Mouse (Mus musculus) T-helper 17 cell (primary cell): ENCODE measurements around the gene Perp.

Source experiments
- in situ Hi-C, 2 experiments: fragments of 300-600 bp; cut with MboI, MseI; formaldehyde crosslinking; loops; 1 replicate in 1 of 2; 2 replicates in 1 of 2; pipeline ENCODE4 v1.15.1; 2025; ENCODE audit warnings: high pct_unique_total_duplicates in 2 of 2

Gene Perp

DNA sequence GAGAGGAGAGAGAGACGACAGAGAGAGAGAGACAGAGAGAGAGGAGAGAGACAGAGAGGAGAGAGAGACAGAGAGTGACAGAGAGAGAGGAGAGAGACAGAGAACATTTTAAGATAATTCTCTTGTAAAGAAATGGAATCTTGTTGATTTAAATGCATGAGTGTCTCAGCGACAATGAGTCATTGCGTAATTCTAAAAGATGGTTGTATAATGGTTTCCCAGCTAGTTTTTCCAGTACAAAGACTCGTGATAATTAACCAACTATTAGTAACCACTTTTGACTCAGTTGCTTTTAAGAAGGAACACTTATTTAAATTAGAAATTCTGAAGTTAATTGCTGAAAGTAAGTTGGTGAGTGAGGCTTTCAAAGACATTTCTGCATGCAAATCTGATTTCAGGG, 16.6 kb downstream of the Perp start:
- in situ Hi-C loops = no loop called here

DNA sequence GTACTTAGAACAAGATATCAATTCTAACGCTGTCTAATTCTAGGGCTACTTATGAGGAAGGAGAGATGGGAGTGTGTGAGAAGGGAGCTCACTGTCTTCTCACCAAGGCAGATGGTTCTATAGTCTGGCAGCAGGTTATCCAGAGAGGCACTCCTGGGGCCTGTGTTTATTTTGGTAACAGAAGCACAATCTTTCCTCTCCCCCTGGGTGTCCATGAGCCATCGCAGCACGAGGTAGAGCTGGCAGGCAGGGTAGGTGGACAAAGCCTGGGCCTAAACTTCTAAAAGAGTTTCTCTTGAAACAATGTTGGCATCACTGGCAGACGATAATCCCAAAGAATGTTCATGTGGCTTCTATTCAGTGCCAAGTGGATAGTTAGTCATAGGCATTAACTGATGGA, 18.5 kb downstream of the Perp start:
- in situ Hi-C loops = no loop called here

GRCm38 (mm10) chr10:18864753-18865152, 19.9 kb downstream of the Perp start:
- in situ Hi-C loops = no loop called here

GRCm38 (mm10) chr10:18870990-18871389, 26.2 kb downstream of the Perp start:
- in situ Hi-C loops = no loop called here

GRCm38 (mm10) chr10:18876211-18876610, 31.4 kb downstream of the Perp start:
- in situ Hi-C loops = no loop called here

DNA sequence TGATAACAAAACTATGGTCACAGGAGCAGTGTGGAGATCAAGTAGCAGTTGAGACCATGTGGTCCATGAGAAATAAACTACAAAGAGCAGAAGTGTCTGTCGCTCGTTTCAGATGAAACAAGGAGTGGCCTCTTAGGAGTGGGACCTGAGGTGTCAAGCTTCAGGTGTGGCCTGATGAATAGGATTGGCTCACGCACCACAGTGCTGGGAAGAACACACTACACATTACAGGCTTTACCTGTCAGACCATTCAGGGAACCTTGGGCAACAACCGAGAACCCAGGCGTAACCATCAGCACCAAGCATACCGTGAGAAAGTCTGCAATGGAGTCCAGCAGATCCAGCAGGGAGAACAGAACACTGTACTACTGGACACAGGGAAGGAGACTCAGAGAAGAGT, 33.3 kb downstream of the Perp start:
- in situ Hi-C loops = no loop called here

DNA sequence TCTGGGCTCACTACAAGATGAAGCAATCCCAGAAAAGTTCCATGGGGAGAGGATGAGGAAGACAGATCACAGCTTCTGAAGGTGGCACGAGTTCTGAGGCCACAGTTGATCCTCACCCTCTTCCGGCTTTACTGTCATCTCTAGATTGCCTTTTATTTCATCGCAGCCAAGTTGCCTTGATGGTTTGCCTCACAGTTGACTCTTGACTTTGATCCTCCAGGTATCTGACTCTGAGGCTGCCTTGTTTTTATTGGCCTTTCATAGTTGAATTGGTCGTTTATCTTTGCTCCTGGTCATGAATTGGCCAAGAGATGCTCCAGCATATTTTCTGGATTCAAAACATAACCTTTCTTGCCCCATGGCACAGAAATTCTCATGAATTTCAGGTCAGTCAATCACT, 34.3 kb downstream of the Perp start:
- in situ Hi-C loops = no loop called here

- in situ Hi-C loops = no loop called here
Measured at GRCm38 (mm10) chr10:18879690-18880089, 34.9 kb downstream of the Perp start.

DNA sequence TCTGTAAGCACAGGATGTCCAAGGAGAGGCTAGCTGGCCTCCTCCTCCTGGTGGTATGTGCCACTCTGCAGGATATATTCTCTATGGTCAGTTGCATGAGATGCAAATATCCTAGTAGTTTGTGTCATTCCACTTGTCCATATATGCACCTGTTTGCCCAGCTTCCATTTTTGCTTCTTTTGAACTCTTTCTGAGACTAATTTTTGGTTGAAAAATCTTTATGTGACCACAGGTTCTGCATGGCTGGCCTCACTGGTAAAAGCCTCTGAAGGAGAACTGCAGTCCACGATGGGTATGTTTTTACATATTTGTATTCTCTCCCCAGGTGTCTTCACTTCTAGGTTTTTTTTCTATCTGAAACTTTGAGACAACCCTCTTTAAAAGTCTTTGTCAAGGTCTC, 37.4 kb downstream of the Perp start:
- in situ Hi-C loops = no loop called here

DNA sequence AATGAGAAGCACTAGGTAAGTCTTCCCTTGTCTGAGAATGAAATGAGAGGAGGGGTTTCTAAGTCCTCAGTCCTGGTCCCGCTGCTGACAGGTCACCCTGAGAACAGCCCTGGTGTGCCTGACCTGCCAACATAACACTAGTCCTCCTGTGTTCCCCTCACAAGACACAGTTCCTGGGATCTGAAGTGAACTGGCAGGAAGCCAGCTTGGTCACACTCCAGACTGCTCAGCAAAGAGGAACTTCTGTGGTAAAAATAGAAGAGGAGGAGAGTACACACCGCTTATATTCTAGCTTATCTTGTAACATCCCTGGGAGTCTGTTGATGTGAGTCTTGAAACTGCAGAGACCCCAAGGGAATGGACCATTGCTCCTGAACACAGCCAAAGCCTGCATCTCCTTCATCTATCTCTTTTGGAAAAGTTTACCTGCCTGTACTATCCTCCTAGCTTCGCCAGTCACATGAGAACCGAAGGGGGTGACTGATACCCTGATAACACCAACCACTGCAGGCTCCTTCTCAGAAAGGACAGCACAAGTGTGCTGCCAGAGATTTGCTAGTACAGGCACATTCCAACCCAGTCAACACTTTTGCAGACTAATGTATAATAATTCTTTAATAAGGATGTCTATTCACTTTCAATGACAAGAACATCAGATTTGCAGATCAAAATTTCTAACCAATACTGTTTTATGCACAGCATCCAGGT, 42.3 kb downstream of the Perp start:
- in situ Hi-C loops = no loop called here

- in situ Hi-C loops = no loop called here
Measured at GRCm38 (mm10) chr10:18888751-18889150, 43.9 kb downstream of the Perp start.

GRCm38 (mm10) chr10:18889255-18889654, 44.4 kb downstream of the Perp start:
- in situ Hi-C loops = no loop called here

DNA sequence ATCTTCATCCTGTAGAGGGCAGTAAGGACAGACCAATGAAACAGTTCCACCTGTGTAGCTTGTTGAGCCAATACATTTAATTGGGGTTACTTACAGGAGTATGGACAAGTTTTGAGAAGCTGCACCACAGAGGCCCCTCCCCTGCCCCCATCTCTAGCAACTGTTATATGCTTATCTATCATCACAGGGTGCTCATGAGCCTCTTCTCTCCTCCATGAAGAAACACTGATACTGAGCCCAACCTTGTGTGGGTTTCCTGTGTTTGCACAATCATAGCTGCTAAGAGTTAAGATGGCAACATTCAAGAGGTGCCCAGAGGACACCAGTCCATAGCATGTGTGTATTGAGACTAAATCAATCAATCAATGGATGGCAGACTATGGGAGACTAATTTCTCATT, 46.3 kb downstream of the Perp start:
- in situ Hi-C loops = no loop called here

GRCm38 (mm10) chr10:18892102-18892501, 47.3 kb downstream of the Perp start:
- in situ Hi-C loops = no loop called here

GRCm38 (mm10) chr10:18894259-18895166, 49.7 kb downstream of the Perp start:
- in situ Hi-C loops = loop anchor here (5.0 kb wide), 1 partner anchor 52 kb away; no protein-coding TSS in a partner anchor

DNA sequence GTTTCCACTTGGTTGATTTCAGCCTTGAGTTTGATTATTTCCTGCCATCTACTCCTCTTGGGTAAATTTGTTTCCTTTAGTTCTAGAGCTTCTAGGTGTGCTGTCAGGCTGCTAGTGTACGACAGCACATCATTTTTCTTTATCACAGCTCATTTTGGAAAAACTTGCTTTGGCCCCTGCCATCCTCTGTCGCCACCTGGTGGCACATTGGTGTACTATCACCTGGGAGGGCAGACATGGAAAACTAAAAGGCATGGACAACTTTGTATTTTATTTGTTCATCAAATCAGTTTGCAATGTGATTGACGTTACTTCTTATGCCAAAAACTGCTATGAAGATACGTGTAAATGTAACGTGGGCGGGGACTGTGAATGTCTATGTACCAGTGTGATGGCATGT, 59.3 kb downstream of the Perp start:
- in situ Hi-C loops = loop anchor here in 1 of 2 experiments (10.0 kb wide), 2 partner anchors 129 to 339 kb away; no protein-coding TSS in a partner anchor
